Mouse (Mus musculus) kidney, postnatal 25 days (tissue): ENCODE data around the gene Zcchc24.
"Not testable (repeated sequence)": the region's sequence is repeated elsewhere in the genome, so short reads cannot be mapped to it uniquely, and the experiment has no call there.

Experiments used
- DNase-seq, 2 experiments: peaks; one replicate each; pipeline ENCODE4 v3.0.0; 2021; ENCODE audit warnings: mixed read lengths in 2 of 2

The Zcchc24 gene

GRCm38 (mm10) chr14:25768915-25769625 lies at the start of gene Zcchc24:
Zcchc24 (minus strand) TSS chr14:25769039.
- DNase-seq, result peak; percentile 90 to 95

GRCm38 (mm10) chr14:25816416-25816815 lies 47.6 kb upstream of the Zcchc24 start:
- DNase-seq, result peak; percentile 65 to 76

GRCm38 (mm10) chr14:25814140-25814539 lies 45.3 kb upstream of the Zcchc24 start:
- no peak for DNase-seq

- DNase-seq, result not testable (repeated sequence)
Measured at GRCm38 (mm10) chr14:25811026-25811425, 42.2 kb upstream of the Zcchc24 start.

- no peak for DNase-seq
Measured at GRCm38 (mm10) chr14:25806561-25806960, 37.7 kb upstream of the Zcchc24 start.

GRCm38 (mm10) chr14:25805871-25806270 lies 37.0 kb upstream of the Zcchc24 start:
- peak in 1 of 2 experiments; percentile 65 for DNase-seq

GRCm38 (mm10) chr14:25803246-25803809 lies 34.5 kb upstream of the Zcchc24 start:
- DNase-seq, result no peak

- DNase-seq, result no peak
Measured at GRCm38 (mm10) chr14:25802511-25802910, 33.7 kb upstream of the Zcchc24 start.

GRCm38 (mm10) chr14:25800166-25800960 lies 31.5 kb upstream of the Zcchc24 start:
- DNase-seq, result peak; percentile 79 to 90

GRCm38 (mm10) chr14:25796619-25797018 lies 27.8 kb upstream of the Zcchc24 start:
- no peak for DNase-seq

- peak; percentile 48 to 66 for DNase-seq
Measured at GRCm38 (mm10) chr14:25795561-25796174, 26.8 kb upstream of the Zcchc24 start.

- no peak for DNase-seq
Measured at GRCm38 (mm10) chr14:25795067-25795466, 26.2 kb upstream of the Zcchc24 start.

GRCm38 (mm10) chr14:25794331-25794730 lies 25.5 kb upstream of the Zcchc24 start:
- DNase-seq, result no peak

GRCm38 (mm10) chr14:25790768-25791302 lies 22.0 kb upstream of the Zcchc24 start:
- no peak for DNase-seq

- DNase-seq, result no peak
Measured at GRCm38 (mm10) chr14:25789946-25790345, 21.1 kb upstream of the Zcchc24 start.

- DNase-seq, result no peak
Measured at GRCm38 (mm10) chr14:25789207-25789606, 20.4 kb upstream of the Zcchc24 start.

- DNase-seq, result no peak
Measured at GRCm38 (mm10) chr14:25788201-25788600, 19.4 kb upstream of the Zcchc24 start.

GRCm38 (mm10) chr14:25787387-25787910 lies 18.6 kb upstream of the Zcchc24 start:
- no peak for DNase-seq

GRCm38 (mm10) chr14:25786959-25787358 lies 18.1 kb upstream of the Zcchc24 start:
- DNase-seq, result peak; percentile 67 to 74

GRCm38 (mm10) chr14:25785210-25785609 lies 16.4 kb upstream of the Zcchc24 start:
- no peak for DNase-seq

- DNase-seq, result no peak
Measured at GRCm38 (mm10) chr14:25783220-25783619, 14.4 kb upstream of the Zcchc24 start.

GRCm38 (mm10) chr14:25780601-25781000 lies 11.8 kb upstream of the Zcchc24 start:
- no peak for DNase-seq

GRCm38 (mm10) chr14:25776294-25776693 lies 7.5 kb upstream of the Zcchc24 start:
- no peak for DNase-seq
